Mouse (Mus musculus) CD4-positive, CD25-positive, alpha-beta regulatory T cell, adult 4 months (primary cell): Measurements from ENCODE around the gene Fndc10. TPM values are rescaled to one million over a fixed set of nuclear protein-coding genes. Genes with fewer than 3 reads are reported as not detected.
A peak's percentile ranks its signal among the peaks of the same experiment; 100 is the strongest.
"Not testable (repeated sequence)": the region's sequence is repeated elsewhere in the genome, so short reads cannot be mapped to it uniquely, and the experiment has no call there.

Experiments used
- ATAC-seq: one replicate; pipeline ENCODE4 v1.8.0; 2017
- polyA plus RNA-seq, 2 experiments: library from polyadenylated mRNA; unstranded; fragments of 100-300 nt; shearing (Covaris generic); gene quantifications; one replicate each; pipeline ENCODE4 v1.2.1; 2017

The Fndc10 gene
- 1 to 10 TPM in 1 of 2 experiments, under 1 TPM in 1; 0.59 to 1.4 TPM for polyA plus RNA-seq

DNA sequence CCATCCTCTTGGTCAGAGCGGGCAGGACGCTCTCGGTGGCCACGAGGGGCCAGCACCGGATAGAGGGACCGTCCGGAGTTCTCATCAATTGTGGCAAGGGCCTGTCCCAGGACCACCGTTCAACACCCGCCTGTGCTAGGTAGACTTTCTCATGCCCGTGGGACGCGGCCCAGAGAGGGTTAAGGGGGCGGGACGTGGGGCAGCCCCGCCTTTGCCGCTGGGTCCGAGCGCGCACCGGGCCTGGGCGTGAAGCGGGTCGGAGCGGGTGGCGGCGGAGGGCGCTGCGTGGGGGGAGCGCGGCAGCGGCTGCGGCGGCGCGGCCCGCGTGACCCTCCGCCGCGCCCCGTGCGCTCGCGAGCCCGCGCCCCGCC, at the start of gene Fndc10:
Gene Fndc10 (plus strand): TSS at position 232 of the 371 bp plus-strand sequence.
- ATAC-seq, result peak; percentile 53

DNA sequence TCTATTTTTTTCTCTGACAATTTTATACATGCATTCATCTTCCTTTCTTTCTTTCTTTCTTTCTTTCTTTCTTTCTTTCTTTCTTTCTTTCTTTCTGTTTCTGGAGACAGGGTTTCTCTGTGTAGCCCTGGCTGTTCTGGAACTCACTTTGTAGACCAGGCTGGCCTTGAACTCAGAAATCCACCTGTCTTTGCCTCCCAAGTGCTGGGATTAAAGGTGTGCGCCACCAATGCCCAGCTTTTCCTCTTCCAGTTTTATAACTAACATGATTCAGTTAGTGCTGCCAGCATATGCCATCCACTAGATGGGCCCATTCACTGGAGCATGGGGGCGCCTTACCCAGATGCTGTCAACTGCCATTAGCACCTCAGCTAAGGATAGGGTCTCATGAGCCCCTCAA, 48.8 kb upstream of the Fndc10 start, which contains the start of gene Gm10563:
Gene Gm10563 (minus strand): TSS at position 101 of the 400 bp plus-strand sequence.
- ATAC-seq, result not testable (repeated sequence)

- no peak for ATAC-seq
Measured at GRCm38 (mm10) chr4:155645721-155646120, 48.4 kb upstream of the Fndc10 start.

DNA sequence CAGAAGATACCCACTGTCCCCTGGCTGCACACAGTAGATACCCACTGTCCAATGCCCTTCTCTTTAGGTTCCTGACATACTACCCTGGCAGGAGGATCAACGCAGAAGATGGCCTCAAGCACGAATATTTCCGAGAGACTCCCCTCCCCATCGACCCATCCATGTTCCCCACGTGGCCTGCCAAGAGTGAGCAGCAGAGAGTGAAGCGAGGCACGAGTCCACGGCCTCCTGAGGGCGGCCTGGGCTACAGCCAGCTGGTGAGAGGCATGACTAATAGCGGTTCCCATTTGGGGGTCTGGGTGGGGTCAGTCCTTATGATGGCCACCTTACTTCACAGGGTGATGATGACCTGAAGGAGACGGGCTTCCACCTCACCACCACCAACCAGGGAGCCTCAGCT, 44.8 kb upstream of the Fndc10 start:
- ATAC-seq, result no peak

DNA sequence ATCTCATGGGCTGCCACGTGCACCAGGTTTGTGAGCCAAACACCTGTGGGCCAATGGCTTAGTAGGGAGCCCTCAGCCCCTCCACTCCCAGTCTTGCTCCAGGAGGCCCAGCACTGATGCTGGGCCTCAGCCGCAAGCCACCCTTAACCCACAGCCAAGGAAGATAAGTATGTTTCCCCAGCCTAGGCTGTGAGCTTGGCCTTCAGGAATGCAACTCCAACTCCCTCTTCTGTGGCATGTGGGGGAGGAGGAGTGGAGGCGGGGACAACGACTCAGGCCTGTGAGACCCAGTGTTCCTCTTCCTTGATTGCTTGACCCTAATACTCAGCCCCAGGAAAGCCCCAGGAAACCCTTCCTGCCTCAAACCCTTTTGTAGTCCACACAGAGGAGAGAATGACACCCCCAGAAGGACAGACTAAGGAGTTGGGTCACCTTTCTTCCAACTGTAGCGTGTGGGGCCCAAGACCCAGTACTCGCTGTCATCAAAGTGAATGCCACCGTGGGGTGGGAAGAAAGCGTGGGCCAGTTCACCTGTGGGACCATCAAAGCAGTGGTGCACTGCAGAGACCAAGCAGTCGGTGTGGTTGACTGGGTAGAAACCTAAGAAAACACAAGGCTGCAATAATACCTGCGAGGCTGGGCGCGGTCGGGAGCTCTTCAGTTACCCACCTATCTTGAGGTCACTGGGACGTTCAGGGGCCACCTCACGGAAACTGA, 42.4 kb upstream of the Fndc10 start:
- ATAC-seq, result no peak

- ATAC-seq, result no peak
Measured at GRCm38 (mm10) chr4:155652283-155653085, 41.7 kb upstream of the Fndc10 start.

DNA sequence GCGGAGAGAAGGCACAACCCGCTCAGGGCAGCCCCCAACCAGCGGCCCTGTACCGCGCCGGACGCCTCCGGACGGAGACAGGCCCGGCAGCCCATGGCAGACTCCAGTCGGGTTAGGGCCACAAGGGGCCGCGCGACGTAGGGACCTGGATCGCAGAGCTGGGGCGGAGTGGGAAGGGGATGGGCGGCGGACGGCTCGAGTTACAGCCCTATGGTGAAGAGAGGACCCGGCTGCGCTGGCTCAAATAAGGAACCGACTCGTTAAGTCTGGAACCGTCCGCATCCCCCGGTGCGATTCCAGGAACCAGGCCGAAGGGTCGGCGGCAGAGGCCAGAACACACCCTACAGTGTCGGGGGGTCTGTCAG, 41.1 kb upstream of the Fndc10 start, which contains the start of gene Mmp23:
Gene Mmp23 (minus strand): TSS at position 299 of the 365 bp plus-strand sequence.
- no peak for ATAC-seq

- ATAC-seq, result no peak
Measured at GRCm38 (mm10) chr4:155653451-155654182, 40.5 kb upstream of the Fndc10 start.

GRCm38 (mm10) chr4:155654183-155654455, 40.0 kb upstream of the Fndc10 start:
- no peak for ATAC-seq

GRCm38 (mm10) chr4:155654456-155655298, 39.5 kb upstream of the Fndc10 start:
- ATAC-seq, result peak; percentile 87

- no peak for ATAC-seq
Measured at GRCm38 (mm10) chr4:155656214-155656751, 37.9 kb upstream of the Fndc10 start.

DNA sequence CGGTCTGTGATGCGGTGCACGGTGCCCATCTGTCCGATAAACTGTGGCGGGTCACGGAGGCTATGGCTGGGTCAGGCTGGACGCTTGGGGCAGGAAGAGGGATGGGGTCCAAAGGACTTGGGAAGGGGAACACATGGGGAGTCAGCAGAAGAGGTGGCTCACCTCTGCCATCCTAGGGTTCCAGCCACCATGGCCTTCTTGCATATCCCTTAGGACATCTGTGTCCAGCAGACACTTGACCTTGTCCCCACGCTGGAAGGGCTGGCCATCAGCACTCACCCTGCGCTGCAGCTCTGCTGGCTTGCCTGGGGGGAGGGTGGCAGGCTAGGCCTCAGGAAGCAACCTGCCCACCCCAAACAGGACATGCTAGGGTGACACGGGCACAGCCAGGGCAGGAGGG, 35.2 kb upstream of the Fndc10 start:
- no peak for ATAC-seq

- ATAC-seq, result no peak
Measured at GRCm38 (mm10) chr4:155660641-155661040, 33.5 kb upstream of the Fndc10 start.

- ATAC-seq, result no peak
Measured at GRCm38 (mm10) chr4:155666903-155667302, 27.2 kb upstream of the Fndc10 start.

- ATAC-seq, result peak; percentile 95
Measured at GRCm38 (mm10) chr4:155668689-155669597, 25.2 kb upstream of the Fndc10 start, which contains the start of gene Mib2. Gene Mib2 (minus strand): TSS chr4:155669198.

GRCm38 (mm10) chr4:155669598-155670075, 24.5 kb upstream of the Fndc10 start:
- no peak for ATAC-seq

GRCm38 (mm10) chr4:155670236-155670635, 23.9 kb upstream of the Fndc10 start:
- ATAC-seq, result not testable (repeated sequence)

DNA sequence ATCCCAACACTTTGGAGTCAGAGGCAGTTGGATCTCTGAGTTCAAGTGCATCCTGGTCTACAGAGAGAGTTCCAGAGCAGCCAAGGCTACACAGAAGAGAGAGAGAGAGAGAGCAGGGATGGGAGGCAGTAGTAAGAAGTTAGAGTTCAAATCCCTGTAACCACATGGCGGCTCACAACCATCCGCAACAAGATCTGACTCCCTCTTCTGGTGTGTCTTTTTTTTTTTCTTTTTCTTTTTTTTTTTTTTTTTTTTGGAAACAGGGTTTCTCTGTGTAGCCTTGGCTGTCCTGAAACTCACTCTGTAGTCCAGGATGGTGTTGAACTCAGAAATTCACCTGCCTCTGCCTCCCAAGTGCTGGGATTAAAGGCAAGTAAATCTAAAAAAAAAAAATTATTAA, 22.1 kb upstream of the Fndc10 start:
- no peak for ATAC-seq

- ATAC-seq, result peak; percentile 75
Measured at GRCm38 (mm10) chr4:155675991-155676390, 18.2 kb upstream of the Fndc10 start.

DNA sequence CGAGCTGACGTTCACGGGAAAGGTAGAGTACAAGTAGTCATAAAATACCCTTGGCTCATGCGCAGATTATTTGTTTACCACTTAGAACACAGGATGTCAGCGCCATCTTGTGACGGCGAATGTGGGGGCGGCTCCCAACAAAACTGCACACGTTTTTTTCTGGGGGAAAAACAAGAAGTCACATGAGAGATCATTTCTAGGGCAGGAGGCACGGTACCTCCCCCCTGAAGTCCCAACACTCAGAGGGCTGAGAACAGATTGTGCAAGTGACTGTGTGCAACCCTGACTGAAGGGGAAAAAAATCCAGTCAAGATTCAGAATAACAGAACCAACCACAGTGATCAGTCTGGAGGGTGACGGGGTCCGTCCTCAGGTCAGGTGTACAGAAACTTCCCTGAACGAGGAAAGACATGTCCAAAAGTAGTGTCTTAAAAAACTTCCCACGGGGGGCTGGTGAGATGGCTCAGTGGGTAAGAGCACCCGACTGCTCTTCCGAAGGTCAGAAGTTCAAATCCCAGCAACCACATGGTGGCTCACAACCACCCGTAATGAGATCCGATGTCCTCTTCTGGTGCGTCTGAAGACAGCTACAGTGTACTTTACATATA, 10.4 kb upstream of the Fndc10 start:
- ATAC-seq, result not testable (repeated sequence)
